Mouse (Mus musculus): ENCODE data around the gene Ugdh.

DNA sequence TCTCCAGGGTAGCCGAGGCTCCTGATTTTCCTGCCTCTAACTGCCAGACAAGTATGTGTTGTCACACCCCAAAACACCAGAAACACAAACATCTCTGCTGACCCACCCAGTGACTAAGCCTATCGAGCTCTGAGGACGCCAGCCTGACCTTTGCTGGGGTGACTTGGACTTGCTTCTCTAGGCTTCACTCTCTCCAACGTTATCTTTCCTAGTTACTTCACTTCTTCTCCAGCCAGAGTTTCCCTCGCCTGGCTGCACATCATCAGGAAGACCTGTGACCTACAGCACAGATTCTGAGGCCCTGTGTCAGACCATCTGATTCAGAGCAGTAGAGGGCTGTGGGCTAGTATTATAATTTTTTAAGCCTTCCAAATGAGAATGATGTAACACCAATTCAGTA lies 19.0 kb upstream of the Ugdh start:
- no peak for TF ChIP-seq CTCF (IDR thresholded peaks at IDR 0.05; ENCODE audit: borderline replicate concordance, control insufficient read depth, extremely low read depth, insufficient read depth, low read length, poor library complexity)
- no peak for TF ChIP-seq POLR2A (IDR thresholded peaks at IDR 0.05; ENCODE audit: control insufficient read depth, extremely low read depth, insufficient read depth, low read length, poor library complexity)

All from thymus, adult 2 months (tissue).